Mouse (Mus musculus) megakaryocyte-erythroid progenitor cell, adult 5 weeks (primary cell): ENCODE data around the gene Mettl24. TPM values are rescaled to one million over a fixed set of nuclear protein-coding genes. Genes with fewer than 3 reads are reported as not detected.

Experiments used
- polyA plus RNA-seq: library from polyadenylated mRNA; stranded (reverse); fragments of >175 nt; gene quantifications from 2 replicates; pipeline ENCODE4 v1.2.3, GENCODE M21; 2012

The Mettl24 gene
- polyA plus RNA-seq, result 0.09 and 0.15 TPM in 2 replicates

GRCm38 (mm10) chr10:40683092-40683867 lies at the start of gene Mettl24:
Gene Mettl24 (plus strand): TSS chr10:40683282.

Other genes with a start within 250 kb of the Mettl24 start
- gene Slc22a16, start 112.9 kb upstream of the Mettl24 start, polyA plus RNA-seq, result not detected in 2 replicates
- gene Ddo, start 53.3 kb upstream of the Mettl24 start, polyA plus RNA-seq, result 0.03 TPM in 1 of 2 replicates, not detected in the other
- 8.5 and 10.7 TPM in 2 replicates for gene Cdc40, start 200.0 kb downstream of the Mettl24 start, polyA plus RNA-seq
- gene Wasf1, start 200.2 kb downstream of the Mettl24 start, polyA plus RNA-seq, result 0.13 and 0.30 TPM in 2 replicates